Mouse (Mus musculus) olfactory bulb, adult 2 months (tissue): ENCODE measurements around the gene Mindy3. TPM values are rescaled to one million over a fixed set of nuclear protein-coding genes. Genes with fewer than 3 reads are reported as not detected.
A peak's percentile ranks its signal among the peaks of the same experiment; 100 is the strongest.

Experiments used
- H3K27ac ChIP-seq: fragments of 200-500 bp; 2 replicates; pipeline ENCODE4 v1.5.1; 2012; ENCODE audit warnings: low read depth, low read length; ENCODE audit not compliant: insufficient read depth
- H3K4me1 ChIP-seq: fragments of 200-500 bp; 2 replicates; pipeline ENCODE4 v1.6.1; 2012; ENCODE audit warnings: low read length; ENCODE audit not compliant: control insufficient read depth, insufficient read depth
- H3K4me3 ChIP-seq: fragments of 200-500 bp; 2 replicates; pipeline ENCODE4 v1.5.1; 2012; ENCODE audit warnings: mild to moderate bottlenecking, low read depth, low read length, moderate library complexity; ENCODE audit not compliant: insufficient read depth
- CTCF ChIP-seq: fragments of 200-500 bp; IDR thresholded peaks from 2 replicates; pipeline ENCODE4 v1.5.1; 2012; ENCODE audit warnings: low read depth, mild to moderate bottlenecking, low read length, moderate library complexity; ENCODE audit not compliant: insufficient read depth
- POLR2A ChIP-seq: fragments of 200-500 bp; IDR thresholded peaks from 2 replicates; pipeline ENCODE4 v1.6.1; 2012; ENCODE audit warnings: mild to moderate bottlenecking, low read depth, low read length, moderate library complexity; ENCODE audit not compliant: insufficient read depth
- WGBS: fragments of 180-500 bp; shearing (Covaris S2); methylation state at CpG from one replicate; pipeline ENCODE4 v1.1.7; 2018; 5-methylcytosine and 5-hydroxymethylcytosine counted together
- polyA plus RNA-seq: library from polyadenylated mRNA; stranded (reverse); fragments of >200 nt; gene quantifications from 2 replicates; pipeline ENCODE4 v1.2.4, GENCODE M21; 2012; ENCODE audit warnings: low replicate concordance; ENCODE audit not compliant: missing spikeins, insufficient read depth, insufficient read length

The Mindy3 gene
- polyA plus RNA-seq, 1 experiment = not detected

- under 1% methylated on average over 40 of the region's 40 CpGs for WGBS
- H3K4me1 ChIP-seq = peaks cover 3% of the 10 kb centered on the region
- H3K27ac ChIP-seq = no peak overlapping the region; the same call in 1 of the 2 replicates
- H3K4me3 ChIP-seq = peak overlapping the region; percentile 81
- TF ChIP-seq POLR2A = no peak
- no peak for TF ChIP-seq CTCF
Observed at GRCm38 (mm10) chr2:12418534-12419261, 572 bp downstream of the Mindy3 start.

- Histone ChIP-seq H3K4me1 (peaks cover 3% of the 10 kb centered on the region), H3K4me3 (peak overlapping the region; percentile 12; the same call in 1 of the 2 replicates), H3K27ac (no peak overlapping the region)
- TF ChIP-seq POLR2A = no peak
- WGBS = 46% methylated on average over 8 of the region's 8 CpGs
Observed at GRCm38 (mm10) chr2:12418121-12418520, 1.1 kb downstream of the Mindy3 start.

GRCm38 (mm10) chr2:12412309-12412708 lies 7.0 kb downstream of the Mindy3 start:
- TF ChIP-seq CTCF (no peak), POLR2A (no peak)
- Histone ChIP-seq H3K27ac (no peak overlapping the region), H3K4me3 (no peak overlapping the region), H3K4me1 (no peaks in the 10 kb centered on the region)
- WGBS = 92% methylated on average over 2 of the region's 2 CpGs

DNA sequence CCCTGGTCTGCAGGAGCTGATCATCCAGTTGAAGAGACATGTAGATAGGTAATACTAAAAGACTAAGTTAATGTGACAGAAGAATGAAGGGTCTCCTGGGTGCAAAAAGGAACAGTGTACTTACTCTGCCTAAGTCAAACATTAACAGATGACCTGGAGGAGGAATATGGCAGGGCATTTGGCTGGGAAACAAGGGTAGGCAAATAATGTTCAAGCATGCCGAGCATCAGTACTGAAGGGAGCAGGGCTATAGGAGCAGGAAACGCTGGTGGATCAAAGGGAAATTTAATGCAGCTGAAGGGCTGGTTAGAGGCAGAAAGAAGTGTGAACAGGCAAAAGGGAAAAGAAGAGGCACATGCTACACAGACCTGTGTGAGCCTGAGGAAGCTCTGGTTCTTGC lies 8.1 kb downstream of the Mindy3 start:
- TF ChIP-seq CTCF = no peak
- no peak for TF ChIP-seq POLR2A
- Histone ChIP-seq H3K4me1 (no peaks in the 10 kb centered on the region), H3K4me3 (no peak overlapping the region), H3K27ac (no peak overlapping the region)
- WGBS = 83% methylated on average over 2 of the region's 2 CpGs

GRCm38 (mm10) chr2:12406737-12407136 lies 12.5 kb downstream of the Mindy3 start:
- Histone ChIP-seq H3K4me3 (no peak overlapping the region), H3K27ac (no peak overlapping the region), H3K4me1 (no peaks in the 10 kb centered on the region)
- 29% methylated on average over 2 of the region's 2 CpGs for WGBS
- TF ChIP-seq CTCF (no peak), POLR2A (no peak)

GRCm38 (mm10) chr2:12402469-12402868 lies 16.8 kb downstream of the Mindy3 start:
- no peak overlapping the region for H3K27ac ChIP-seq

GRCm38 (mm10) chr2:12401137-12401536 lies 18.1 kb downstream of the Mindy3 start:
- no peaks in the 10 kb centered on the region for H3K4me1 ChIP-seq
- TF ChIP-seq POLR2A (no peak), CTCF (no peak)
- 78% methylated on average over 1 of the region's 1 CpGs for WGBS
- no peak overlapping the region for H3K27ac ChIP-seq
- no peak overlapping the region for H3K4me3 ChIP-seq

More at GRCm38 (mm10) chr2:12402469-12402868, 16.8 kb downstream of the Mindy3 start:
- Histone ChIP-seq H3K4me1 (no peaks in the 10 kb centered on the region), H3K4me3 (no peak overlapping the region)
- TF ChIP-seq POLR2A (no peak), CTCF (no peak)
- 54% methylated on average over 3 of the region's 3 CpGs for WGBS

GRCm38 (mm10) chr2:12389028-12389427 lies 30.2 kb downstream of the Mindy3 start:
- no peak for TF ChIP-seq CTCF
- no peaks in the 10 kb centered on the region for H3K4me1 ChIP-seq
- 47% methylated on average over 1 of the region's 1 CpGs for WGBS

DNA sequence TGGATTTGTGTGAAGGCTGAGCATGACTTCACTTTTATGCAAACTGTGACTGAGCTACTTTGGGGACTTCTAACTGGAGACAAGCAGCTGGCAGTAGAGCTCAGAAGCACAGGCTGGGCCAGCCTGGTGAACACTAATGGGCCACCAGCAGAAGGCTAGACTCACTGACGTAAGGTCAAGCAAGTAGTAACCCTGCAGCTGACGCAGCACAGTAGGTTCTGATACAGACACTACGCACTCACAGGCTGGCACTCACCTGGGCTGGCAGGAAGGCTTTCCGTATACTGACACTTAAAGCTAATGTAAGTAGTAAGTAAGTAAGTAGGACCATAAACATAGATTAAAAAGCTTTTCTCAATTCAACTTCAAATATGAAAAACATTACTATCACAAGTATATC lies 30.7 kb downstream of the Mindy3 start:
- no peak for TF ChIP-seq POLR2A
- TF ChIP-seq CTCF = no peak
- WGBS = 97% methylated on average over 4 of the region's 4 CpGs

More at GRCm38 (mm10) chr2:12389028-12389427, 30.2 kb downstream of the Mindy3 start:
- Histone ChIP-seq H3K4me3 (no peak overlapping the region), H3K27ac (no peak overlapping the region)

More for the DNA sequence above, 30.7 kb downstream of the Mindy3 start:
- Histone ChIP-seq H3K4me1 (no peaks in the 10 kb centered on the region), H3K4me3 (no peak overlapping the region), H3K27ac (no peak overlapping the region)
